Mouse (Mus musculus) CD4-positive, CD25-positive, alpha-beta regulatory T cell, adult 9 weeks (primary cell): ENCODE results near the gene Tmem177. TPM values are rescaled to one million over a fixed set of nuclear protein-coding genes. Genes with fewer than 3 reads are reported as not detected.

Source experiments
- polyA plus RNA-seq: library from polyadenylated mRNA; unstranded; fragments of 100-300 nt; shearing (Covaris generic); gene quantifications from one replicate; pipeline ENCODE4 v1.2.1, GENCODE M21; 2017

Tmem177 gene
- polyA plus RNA-seq = 6.7 TPM

DNA sequence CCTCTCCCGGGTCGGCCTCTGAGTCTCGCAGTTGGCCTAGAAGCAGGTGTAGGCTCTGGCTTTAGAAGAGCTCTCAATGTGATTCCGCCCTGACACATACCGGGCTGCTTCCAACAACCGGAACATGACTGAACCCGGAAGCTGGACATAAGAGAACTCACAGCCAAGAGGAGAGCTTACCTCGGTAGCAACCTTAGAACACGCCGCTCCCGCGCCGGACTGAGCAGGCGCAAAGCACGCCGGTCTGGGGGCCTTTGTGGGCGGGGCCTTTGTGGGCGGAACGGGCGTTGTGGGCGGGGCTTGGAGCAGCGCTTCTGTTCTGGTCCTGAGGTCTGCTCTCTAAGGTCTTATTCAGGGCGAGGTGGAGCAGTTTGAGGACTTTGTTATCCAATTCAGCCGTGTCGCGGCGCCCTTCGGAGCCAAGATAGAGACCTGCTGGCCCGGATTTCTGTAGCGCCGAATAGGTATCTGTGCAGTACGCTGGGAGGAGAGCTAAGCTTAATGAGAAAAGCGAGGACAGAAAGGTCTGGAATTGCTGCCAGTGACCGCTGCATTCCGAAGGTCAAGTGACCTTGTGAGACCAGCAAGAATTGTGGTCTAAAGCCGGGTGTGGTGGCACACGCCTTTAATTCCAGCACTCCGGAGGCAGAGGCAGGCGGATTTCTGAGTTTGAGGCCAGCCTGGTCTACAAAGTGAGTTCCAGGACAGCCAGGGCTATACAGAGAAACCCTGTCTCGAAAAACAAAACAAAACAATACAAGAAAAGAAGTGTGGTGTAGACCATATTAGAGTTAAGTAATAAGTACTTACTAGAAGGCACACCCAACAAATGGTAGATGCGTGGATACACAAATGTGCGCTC lies at the start of gene Tmem177:
Gene Tmem177, minus strand, starts transcription at position 256 of the 862 bp plus-strand sequence.

Other genes with a start within 250 kb of the Tmem177 start
- 9.6 TPM for gene Ptpn4, start 75.6 kb downstream of the Tmem177 start, polyA plus RNA-seq
- gene Cfap221, start 84.0 kb upstream of the Tmem177 start, polyA plus RNA-seq = not detected
- not detected for gene Sctr, start 93.7 kb upstream of the Tmem177 start, polyA plus RNA-seq
- 0.77 TPM for gene Tmem37, start 160.9 kb upstream of the Tmem177 start, polyA plus RNA-seq
- 203 TPM for gene Dbi, start 207.9 kb upstream of the Tmem177 start, polyA plus RNA-seq
- 27.0 TPM for gene 3110009E18Rik, start 208.0 kb upstream of the Tmem177 start, polyA plus RNA-seq